Mouse (Mus musculus) skeletal muscle tissue, adult 2 months (tissue): ENCODE results near the gene Gdf3.
A peak's percentile ranks its signal among the peaks of the same experiment; 100 is the strongest.
"Not testable (repeated sequence)": the region's sequence is repeated elsewhere in the genome, so short reads cannot be mapped to it uniquely, and the experiment has no call there.

Source experiments
- DNase-seq: peaks from one replicate; pipeline ENCODE4 v3.0.0-alpha.2; 2012; ENCODE audit warnings: low read depth, low spot score

Gene Gdf3

DNA sequence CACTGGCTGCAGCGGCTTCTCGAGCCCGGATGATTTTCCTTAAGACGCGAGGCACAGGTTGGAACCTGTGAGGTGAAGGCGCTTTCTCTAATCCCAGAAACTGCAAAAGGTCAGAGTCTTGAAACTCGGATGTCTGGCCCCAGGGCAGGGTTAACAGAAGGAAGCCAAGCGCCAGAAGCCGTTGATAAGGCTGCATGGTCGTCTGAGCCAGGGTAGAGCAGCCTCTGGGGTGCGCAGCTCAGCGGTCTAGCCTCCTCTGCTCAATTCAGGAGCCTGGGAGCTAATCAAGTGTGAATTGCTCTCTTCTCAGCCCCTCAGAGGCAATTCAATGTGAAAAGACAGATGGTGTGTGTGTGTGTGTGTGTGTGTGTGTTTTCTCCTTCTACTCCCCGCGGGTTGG is at the start of gene Gdf3:
Gdf3 (minus strand) TSS at position 317 of the 400 bp plus-strand sequence.
- no peak for DNase-seq

- no peak for DNase-seq
Observed at GRCm38 (mm10) chr6:122659567-122659966, 49.7 kb upstream of the Gdf3 start.

DNA sequence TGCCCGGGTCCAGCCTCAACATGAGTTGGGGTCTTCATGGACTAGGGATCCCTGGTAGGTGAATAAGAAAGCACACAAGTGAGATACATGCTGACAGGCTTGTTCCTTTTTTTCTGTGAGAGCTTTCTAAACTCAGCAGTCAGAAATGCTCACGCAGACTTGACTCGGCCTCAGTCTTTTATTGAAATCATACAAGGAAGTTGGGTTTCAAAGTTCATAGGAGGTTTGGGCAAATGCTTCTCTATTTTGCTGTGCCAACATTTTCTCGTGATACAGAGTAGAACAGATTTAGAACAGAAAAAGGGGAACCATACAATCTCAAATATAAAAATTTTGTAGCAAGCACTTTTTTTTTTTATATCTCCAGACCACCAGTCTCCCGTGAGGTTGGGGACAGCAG is 47.7 kb upstream of the Gdf3 start:
- DNase-seq, result peak; percentile 37

- DNase-seq, result peak; percentile 67
Observed at GRCm38 (mm10) chr6:122654301-122654700, 44.4 kb upstream of the Gdf3 start.

DNA sequence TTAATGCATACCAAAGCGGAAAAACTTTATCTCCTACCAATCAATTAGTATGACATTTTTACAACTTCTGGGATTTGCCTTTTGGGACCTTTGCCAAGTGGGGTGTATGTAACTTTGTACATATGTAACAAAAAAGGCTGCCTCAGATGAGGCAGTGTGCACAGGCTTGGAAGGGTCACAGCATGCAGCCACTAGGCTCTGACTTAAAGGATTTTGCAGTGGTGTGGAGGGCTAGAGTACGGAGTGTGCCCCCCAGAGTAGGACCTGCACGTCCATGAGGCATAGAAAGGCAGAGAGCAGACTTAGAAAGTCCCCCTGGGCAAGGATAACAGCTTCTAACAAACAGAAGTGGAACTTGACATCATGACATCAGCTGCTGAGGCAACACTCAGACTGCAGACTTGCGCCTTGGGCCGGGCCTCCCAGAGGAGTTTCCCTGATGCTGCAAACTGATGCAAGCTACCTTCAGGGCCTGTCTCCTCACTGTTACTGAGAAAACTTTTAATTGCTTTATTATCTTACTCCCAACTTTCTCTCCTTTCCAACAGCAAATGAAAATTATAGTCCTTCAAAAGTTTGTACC is 40.6 kb upstream of the Gdf3 start:
- DNase-seq, result no peak

GRCm38 (mm10) chr6:122649903-122650302 is 40.0 kb upstream of the Gdf3 start:
- no peak for DNase-seq

DNA sequence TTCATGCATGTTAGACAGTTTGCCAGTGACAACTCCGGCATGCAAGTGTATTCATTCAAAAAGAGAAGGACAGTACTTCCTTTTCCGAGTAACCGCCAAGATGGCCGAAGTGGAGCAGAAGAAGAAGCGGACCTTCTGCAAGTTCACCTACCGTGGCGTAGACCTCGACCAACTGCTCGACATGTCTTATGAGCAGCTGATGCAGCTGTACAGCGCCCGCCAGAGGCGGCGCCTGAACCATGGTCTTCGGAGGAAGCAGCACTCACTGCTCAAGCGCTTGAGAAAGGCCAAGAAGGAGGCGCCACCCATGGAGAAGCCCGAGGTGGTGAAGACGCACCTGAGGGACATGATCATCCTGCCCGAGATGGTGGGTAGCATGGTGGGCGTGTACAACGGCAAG is 34.3 kb upstream of the Gdf3 start:
- not testable (repeated sequence) for DNase-seq

GRCm38 (mm10) chr6:122637566-122637965 is 27.7 kb upstream of the Gdf3 start:
- not testable (repeated sequence) for DNase-seq

GRCm38 (mm10) chr6:122636666-122637065 is 26.8 kb upstream of the Gdf3 start:
- DNase-seq, result no peak

DNA sequence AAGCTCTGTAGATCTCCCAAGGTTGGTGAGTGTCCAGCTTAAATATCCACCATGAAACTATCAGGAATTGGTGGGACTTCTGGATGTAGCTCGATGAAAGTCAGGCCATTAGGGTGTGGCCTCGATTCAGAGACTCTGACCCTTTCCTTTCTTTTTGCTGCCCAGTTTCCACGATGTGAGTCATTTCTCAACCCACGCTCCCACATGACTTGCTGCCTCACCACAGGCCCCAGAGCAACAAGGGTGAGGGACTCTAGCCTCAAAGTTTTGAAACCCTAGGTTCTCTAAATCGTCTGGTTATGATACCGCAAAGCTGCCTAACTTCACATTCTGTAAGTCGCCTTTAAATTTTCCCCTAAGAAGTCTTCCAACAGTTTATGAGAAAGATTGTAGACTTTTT is 25.4 kb upstream of the Gdf3 start:
- DNase-seq, result peak; percentile 40

GRCm38 (mm10) chr6:122633411-122633810 is 23.5 kb upstream of the Gdf3 start:
- no peak for DNase-seq

GRCm38 (mm10) chr6:122627469-122628108 is 17.7 kb upstream of the Gdf3 start:
- DNase-seq, result no peak

GRCm38 (mm10) chr6:122626110-122626509 is 16.2 kb upstream of the Gdf3 start, which contains the start of gene Dppa3:
TSS of gene Dppa3 (plus strand) at chr6:122626410.
- no peak for DNase-seq

DNA sequence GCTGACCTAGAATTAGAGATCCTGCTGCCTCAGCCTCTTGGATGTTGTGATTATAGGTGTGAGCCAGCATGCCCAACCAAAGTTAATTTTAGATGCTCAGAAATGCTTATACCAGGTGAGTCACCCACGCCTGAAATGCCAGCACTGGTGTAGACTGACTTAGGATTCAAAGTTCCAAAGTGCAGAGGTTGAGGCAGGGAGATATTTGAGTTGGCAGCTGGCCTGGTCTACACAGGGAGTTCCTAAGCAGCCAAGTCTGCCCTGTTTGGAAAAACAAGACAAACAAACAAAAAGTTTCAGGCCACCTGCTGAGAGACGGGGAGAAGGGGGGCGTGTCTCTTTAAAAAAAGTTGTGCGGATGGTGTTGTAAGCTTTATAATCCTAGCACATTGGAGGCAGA is 15.3 kb upstream of the Gdf3 start:
- no peak for DNase-seq

- DNase-seq, result no peak
Observed at GRCm38 (mm10) chr6:122624480-122624879, 14.6 kb upstream of the Gdf3 start.

- no peak for DNase-seq
Observed at GRCm38 (mm10) chr6:122621066-122621465, 11.2 kb upstream of the Gdf3 start.

DNA sequence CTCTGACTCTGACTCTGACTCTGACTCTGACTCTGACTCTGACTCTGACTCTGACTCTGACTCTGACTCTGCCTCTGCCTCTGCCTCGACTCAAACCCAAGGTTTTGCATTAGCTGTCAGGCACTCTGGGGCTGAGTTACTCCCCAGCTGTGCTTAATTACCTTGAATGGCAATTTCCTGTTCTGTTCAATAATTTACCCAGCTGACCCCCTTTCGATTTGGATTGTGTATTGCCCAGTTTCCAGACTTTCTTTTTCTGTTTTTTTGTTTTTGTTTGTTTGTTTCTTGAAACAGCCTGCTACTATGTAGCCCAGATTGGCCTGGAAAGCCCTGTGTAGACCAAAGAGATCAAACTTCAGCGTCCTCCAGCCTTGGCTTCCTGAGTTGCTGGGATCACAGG is 6.1 kb upstream of the Gdf3 start:
- no peak for DNase-seq

GRCm38 (mm10) chr6:122614047-122614446 is 4.2 kb upstream of the Gdf3 start:
- DNase-seq, result no peak

DNA sequence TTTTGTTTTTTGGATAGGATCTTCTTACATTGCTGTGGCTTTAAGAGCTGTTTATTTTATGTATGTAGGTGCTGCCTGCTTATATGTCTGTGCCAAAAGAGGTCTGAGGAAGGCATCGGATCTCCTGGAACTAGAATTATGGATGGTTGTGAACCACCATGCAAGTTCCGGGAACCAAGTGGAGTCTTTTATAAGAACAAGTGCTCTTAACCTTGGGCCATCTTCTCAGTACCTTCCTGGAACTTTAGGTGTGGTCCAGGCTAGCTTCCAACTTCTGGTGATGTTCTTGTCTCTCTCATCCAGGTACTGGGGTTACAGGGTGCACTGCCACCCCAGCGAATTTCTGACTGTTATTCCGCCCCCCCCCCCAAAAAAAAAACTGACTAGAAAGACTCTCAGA is 2.5 kb upstream of the Gdf3 start:
- no peak for DNase-seq

DNA sequence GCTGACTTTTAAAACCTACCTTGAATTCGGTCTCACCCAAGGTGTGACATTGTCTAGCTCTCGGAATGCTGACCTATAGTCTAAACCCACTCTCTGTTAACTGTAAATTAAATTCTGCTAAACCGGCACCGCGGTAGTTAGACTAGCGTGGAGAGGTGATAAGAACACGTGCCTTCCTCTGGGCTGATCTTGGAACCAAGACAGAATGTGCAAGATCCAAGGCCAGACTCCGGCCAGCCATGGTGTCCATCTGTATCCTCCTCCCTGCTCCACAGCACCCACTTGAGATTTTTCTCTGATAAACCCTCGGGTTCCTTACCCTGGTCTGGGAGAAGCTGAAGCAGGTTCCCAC is 534 bp downstream of the Gdf3 start:
- DNase-seq, result no peak

DNA sequence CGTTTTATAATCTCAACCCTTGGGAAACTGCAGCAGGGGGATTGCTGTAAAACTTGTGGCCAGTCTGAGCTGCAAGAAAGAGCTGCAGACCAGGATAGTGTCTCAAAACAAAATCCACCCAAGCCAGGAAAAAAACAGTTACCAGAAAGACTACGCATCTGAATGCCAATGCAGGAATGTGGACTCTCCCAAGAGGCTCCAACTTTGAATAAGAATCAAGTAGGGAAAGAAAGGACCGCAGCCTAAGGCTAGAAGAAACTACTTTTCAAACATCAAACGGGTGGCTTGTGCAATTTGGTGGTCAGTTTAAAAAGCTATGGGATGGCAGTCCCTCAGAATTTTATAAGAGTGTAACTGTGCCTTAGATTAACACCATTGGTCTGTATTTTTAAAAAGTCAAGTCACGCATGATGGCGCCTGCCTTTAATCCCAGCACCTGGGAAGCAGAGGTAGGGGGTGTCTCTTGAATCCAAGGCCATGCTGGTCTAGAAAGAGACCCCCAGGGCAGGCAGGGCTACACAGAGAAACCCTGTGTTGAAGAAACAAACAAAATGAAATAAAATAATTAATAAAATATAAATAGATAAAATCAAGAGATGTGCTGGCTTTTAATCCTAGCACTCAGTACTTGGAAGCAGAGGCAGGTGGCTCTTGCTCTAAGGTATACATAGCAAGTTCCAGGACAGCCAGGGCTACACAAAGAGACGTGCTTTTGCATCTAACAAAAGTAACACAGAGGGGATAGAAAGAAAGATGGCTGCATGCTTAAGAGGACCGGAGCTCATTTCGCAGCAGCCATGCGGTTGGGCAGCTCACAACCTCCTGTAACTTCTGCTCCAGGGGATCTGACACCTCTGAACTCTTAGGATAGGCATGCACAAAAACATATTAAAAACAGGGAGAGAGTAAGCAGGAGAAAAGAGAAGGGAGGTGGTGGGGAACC is 1.2 kb downstream of the Gdf3 start:
- DNase-seq, result no peak

- DNase-seq, result no peak
Observed at GRCm38 (mm10) chr6:122607700-122608099, 2.2 kb downstream of the Gdf3 start.

GRCm38 (mm10) chr6:122606661-122607060 is 3.2 kb downstream of the Gdf3 start:
- no peak for DNase-seq
